Mouse (Mus musculus) hindbrain, embryonic 15.5 days (tissue): ENCODE results near the gene Dmrtc2. TPM values are rescaled to one million over a fixed set of nuclear protein-coding genes. Genes with fewer than 3 reads are reported as not detected.
"Not testable (repeated sequence)": the region's sequence is repeated elsewhere in the genome, so short reads cannot be mapped to it uniquely, and the experiment has no call there.

Experiments
- ATAC-seq: fragments of 200-750 bp; cut with Nextera tagmentation; 2 replicates; pipeline ENCODE4 v1.8.0; 2017; ENCODE audit warnings: low read depth, moderate number of reproducible peaks, moderate TSS enrichment; ENCODE audit not compliant: low FRiP score
- H3K27ac ChIP-seq: fragments of 300-500 bp; sonication (generic); replicated peaks from 2 replicates; pipeline ENCODE4 v1.5.1; 2015; ENCODE audit warnings: mild to moderate bottlenecking, inconsistent platforms
- H3K27me3 ChIP-seq: fragments of 300-500 bp; sonication (generic); 2 replicates; pipeline ENCODE4 v1.6.1; 2015; ENCODE audit warnings: control low read depth, inconsistent platforms
- H3K36me3 ChIP-seq: fragments of 300-500 bp; sonication (generic); 2 replicates; pipeline ENCODE4 v1.6.1; 2015; ENCODE audit warnings: control low read depth, inconsistent platforms
- H3K4me1 ChIP-seq: fragments of 300-500 bp; sonication (generic); replicated peaks from 2 replicates; pipeline ENCODE4 v1.6.1; 2015; ENCODE audit warnings: control low read depth, inconsistent platforms
- H3K4me2 ChIP-seq: fragments of 300-500 bp; sonication (generic); 2 replicates; pipeline ENCODE4 v1.6.1; 2015; ENCODE audit warnings: moderate library complexity, mild to moderate bottlenecking, inconsistent platforms
- H3K4me3 ChIP-seq: fragments of 300-500 bp; sonication (generic); 2 replicates; pipeline ENCODE4 v1.5.1; 2015; ENCODE audit warnings: mild to moderate bottlenecking, inconsistent platforms
- H3K9ac ChIP-seq: fragments of 300-500 bp; sonication (generic); 2 replicates; pipeline ENCODE4 v1.6.1; 2015; ENCODE audit warnings: inconsistent platforms
- H3K9me3 ChIP-seq: fragments of 300-500 bp; sonication (generic); 2 replicates; pipeline ENCODE4 v1.6.1; 2016; ENCODE audit warnings: control low read depth, inconsistent platforms
- WGBS: fragments of 180-500 bp; shearing (Covaris S2); methylation state at CpG from one replicate; pipeline ENCODE4 v1.1.7; 2015; 5-methylcytosine and 5-hydroxymethylcytosine counted together
- polyA plus RNA-seq: library from polyadenylated mRNA; unstranded; fragments of >200 nt; fragmentation: Nextera tagmentation; extraction: Ambion mirVana; gene quantifications from 2 replicates; pipeline ENCODE4 v1.2.1, GENCODE M21; 2015

Gene Dmrtc2
- polyA plus RNA-seq, 1 experiment from 2014 or later: 0.30 TPM

- Histone ChIP-seq H3K4me3 (no peak overlapping the region), H3K9ac (no peak overlapping the region), H3K27ac (no peak overlapping the region), H3K4me2 (no peak overlapping the region), H3K36me3 (peaks cover 31% of the 10 kb centered on the region), H3K27me3 (no peaks in the 10 kb centered on the region), H3K9me3 (no peaks in the 10 kb centered on the region), H3K4me1 (peaks cover 14% of the 10 kb centered on the region)
- WGBS: 69% methylated on average over 3 of the region's 3 CpGs
- no peak for ATAC-seq
Measured at GRCm38 (mm10) chr7:24891241-24892124, 21.6 kb downstream of the Dmrtc2 start.

- Histone ChIP-seq H3K9ac (no peak overlapping the region), H3K4me1 (peaks cover 8% of the 10 kb centered on the region; the same call in 1 of the 2 replicates), H3K27me3 (no peaks in the 10 kb centered on the region), H3K27ac (no peak overlapping the region), H3K4me3 (no peak overlapping the region), H3K4me2 (no peak overlapping the region), H3K9me3 (no peaks in the 10 kb centered on the region), H3K36me3 (peaks cover 28% of the 10 kb centered on the region)
- 76% methylated on average over 2 of the region's 2 CpGs for WGBS
- ATAC-seq: no peak
Measured at GRCm38 (mm10) chr7:24892125-24892583, 22.3 kb downstream of the Dmrtc2 start.

- H3K9me3 ChIP-seq, H3K4me2 ChIP-seq, ATAC-seq, H3K4me1 ChIP-seq, H3K9ac ChIP-seq, H3K27me3 ChIP-seq, H3K4me3 ChIP-seq, H3K36me3 ChIP-seq, H3K27ac ChIP-seq: not testable (repeated sequence)
- WGBS: 88% methylated on average over 2 of the region's 2 CpGs
Measured at GRCm38 (mm10) chr7:24895749-24896148, 25.9 kb downstream of the Dmrtc2 start.

GRCm38 (mm10) chr7:24896269-24896668, 26.4 kb downstream of the Dmrtc2 start:
- WGBS: 68% methylated on average over 8 of the region's 8 CpGs

GRCm38 (mm10) chr7:24897224-24897623, 27.4 kb downstream of the Dmrtc2 start, which contains the start of gene Cd79a:
Gene Cd79a (plus strand): TSS chr7:24897381.
- Histone ChIP-seq H3K9me3 (no peaks in the 10 kb centered on the region), H3K27ac (no peak within 1 kb of the TSS), H3K4me3 (no peak within 1 kb of the TSS), H3K4me1 (peaks cover 2% of the 10 kb centered on the region; the same call in 1 of the 2 replicates), H3K9ac (no peak within 1 kb of the TSS), H3K27me3 (no peaks in the 10 kb centered on the region), H3K4me2 (no peak within 1 kb of the TSS), H3K36me3 (no peaks in the 10 kb centered on the region)
- WGBS: 84% methylated on average over 12 of the region's 12 CpGs
- ATAC-seq: no peak

More at GRCm38 (mm10) chr7:24896269-24896668, 26.4 kb downstream of the Dmrtc2 start:
- Histone ChIP-seq H3K27me3 (no peaks in the 10 kb centered on the region), H3K4me1 (no peaks in the 10 kb centered on the region), H3K4me3 (no peak overlapping the region), H3K36me3 (no peaks in the 10 kb centered on the region), H3K9me3 (no peaks in the 10 kb centered on the region), H3K4me2 (no peak overlapping the region), H3K27ac (no peak overlapping the region), H3K9ac (no peak overlapping the region)
- no peak for ATAC-seq

GRCm38 (mm10) chr7:24897959-24898358, 28.1 kb downstream of the Dmrtc2 start:
- Histone ChIP-seq H3K4me2 (no peak overlapping the region), H3K36me3 (no peaks in the 10 kb centered on the region), H3K27ac (no peak overlapping the region), H3K9ac (no peak overlapping the region), H3K27me3 (no peaks in the 10 kb centered on the region), H3K9me3 (no peaks in the 10 kb centered on the region), H3K4me1 (peaks cover 9% of the 10 kb centered on the region), H3K4me3 (no peak overlapping the region)
- no peak for ATAC-seq
- WGBS: 78% methylated on average over 5 of the region's 5 CpGs

- Histone ChIP-seq H3K9me3 (no peaks in the 10 kb centered on the region), H3K27ac (no peak overlapping the region), H3K4me2 (no peak overlapping the region), H3K4me3 (no peak overlapping the region), H3K9ac (no peak overlapping the region), H3K36me3 (no peaks in the 10 kb centered on the region), H3K27me3 (no peaks in the 10 kb centered on the region), H3K4me1 (peaks cover 34% of the 10 kb centered on the region)
- ATAC-seq: no peak
- WGBS: 78% methylated on average over 6 of the region's 6 CpGs
Measured at GRCm38 (mm10) chr7:24901114-24901513, 31.3 kb downstream of the Dmrtc2 start.

- Histone ChIP-seq H3K36me3 (no peaks in the 10 kb centered on the region), H3K9me3 (no peaks in the 10 kb centered on the region), H3K4me3 (no peak overlapping the region), H3K27ac (0 out of 2 replicates have a peak overlapping the region, but pooled peaks have one; percentile 71), H3K9ac (no peak overlapping the region), H3K27me3 (no peaks in the 10 kb centered on the region), H3K4me2 (0 out of 2 replicates have a peak overlapping the region, but pooled peaks have one; percentile 63), H3K4me1 (peaks cover 40% of the 10 kb centered on the region)
- 64% methylated on average over 1 of the region's 1 CpGs for WGBS
- no peak for ATAC-seq
Measured at GRCm38 (mm10) chr7:24901842-24902241, 32.0 kb downstream of the Dmrtc2 start.

- no peaks in the 10 kb centered on the region for H3K36me3 ChIP-seq
- H3K9me3 ChIP-seq: no peaks in the 10 kb centered on the region
- 60% methylated on average over 2 of the region's 2 CpGs for WGBS
- H3K4me3 ChIP-seq: peak overlapping the region; percentile 57
- H3K27ac ChIP-seq: peak overlapping the region; percentile 71
- ATAC-seq: no peak
- H3K4me2 ChIP-seq: peak overlapping the region; percentile 63
- H3K4me1 ChIP-seq: peaks cover 45% of the 10 kb centered on the region
- peak overlapping the region; percentile 70; the same call in 1 of the 2 replicates for H3K9ac ChIP-seq
- H3K27me3 ChIP-seq: no peaks in the 10 kb centered on the region
Measured at GRCm38 (mm10) chr7:24902264-24902629, 32.4 kb downstream of the Dmrtc2 start.

GRCm38 (mm10) chr7:24902630-24903443, 33.0 kb downstream of the Dmrtc2 start, which contains the start of gene Arhgef1:
Gene Arhgef1 (plus strand): TSS chr7:24902912.
- no peaks in the 10 kb centered on the region for H3K36me3 ChIP-seq
- peak within 1 kb of the TSS; percentile 71 for H3K27ac ChIP-seq
- peak within 1 kb of the TSS; percentile 57 for H3K4me3 ChIP-seq
- no peaks in the 10 kb centered on the region for H3K9me3 ChIP-seq
- peak within 1 kb of the TSS; percentile 70 for H3K9ac ChIP-seq
- H3K4me2 ChIP-seq: peak within 1 kb of the TSS; percentile 63
- H3K4me1 ChIP-seq: peaks cover 49% of the 10 kb centered on the region
- WGBS: 6% methylated on average over 56 of the region's 68 CpGs
- H3K27me3 ChIP-seq: no peaks in the 10 kb centered on the region
- ATAC-seq: no peak

GRCm38 (mm10) chr7:24903444-24903825, 33.6 kb downstream of the Dmrtc2 start:
- no peak for ATAC-seq
- 47% methylated on average over 10 of the region's 10 CpGs for WGBS
- H3K27ac ChIP-seq: 0 out of 2 replicates have a peak overlapping the region, but pooled peaks have one; percentile 71
- no peaks in the 10 kb centered on the region for H3K27me3 ChIP-seq
- peak overlapping the region; percentile 63 for H3K4me2 ChIP-seq
- H3K9me3 ChIP-seq: no peaks in the 10 kb centered on the region
- no peaks in the 10 kb centered on the region for H3K36me3 ChIP-seq
- H3K9ac ChIP-seq: peak overlapping the region; percentile 70; the same call in 1 of the 2 replicates
- peaks cover 49% of the 10 kb centered on the region for H3K4me1 ChIP-seq
- H3K4me3 ChIP-seq: peak overlapping the region; percentile 57
